Mouse (Mus musculus) brain, adult 2 months (tissue): Measurements from ENCODE around the gene Icam4.
A peak's percentile ranks its signal among the peaks of the same experiment; 100 is the strongest.
"Not testable (repeated sequence)": the region's sequence is repeated elsewhere in the genome, so short reads cannot be mapped to it uniquely, and the experiment has no call there.

Experiments
- DNase-seq: peaks from one replicate; pipeline ENCODE4 v3.0.0; 2011; ENCODE audit warnings: low read depth, low spot score

The Icam4 gene

DNA sequence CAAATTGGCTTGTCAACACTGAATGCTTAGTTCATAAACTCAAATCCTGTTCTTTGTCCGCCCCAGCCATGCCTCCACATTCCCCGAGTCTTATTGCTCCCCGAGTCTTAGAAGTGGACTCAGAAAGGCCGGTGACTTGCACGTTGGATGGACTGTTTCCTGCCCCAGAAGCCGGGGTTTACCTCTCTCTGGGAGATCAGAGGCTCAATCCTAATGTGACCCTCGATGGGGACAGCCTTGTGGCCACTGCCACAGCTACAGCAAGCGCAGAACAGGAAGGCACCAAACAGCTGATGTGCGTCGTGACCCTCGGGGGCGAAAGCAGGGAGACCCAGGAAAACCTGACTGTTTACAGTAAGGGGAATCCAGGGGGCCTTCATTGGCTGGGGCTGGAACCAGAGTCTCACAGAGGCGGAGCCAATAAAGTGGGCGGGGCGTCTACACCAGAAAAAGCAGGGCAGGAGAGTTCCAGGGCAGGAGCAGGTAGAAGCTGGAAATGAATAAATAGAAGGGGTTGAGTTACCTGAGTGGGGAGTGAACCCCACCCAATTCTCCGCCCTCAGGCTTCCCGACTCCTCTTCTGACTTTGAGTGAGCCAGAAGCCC is 5.4 kb downstream of the Icam4 start:
- no peak for DNase-seq

DNA sequence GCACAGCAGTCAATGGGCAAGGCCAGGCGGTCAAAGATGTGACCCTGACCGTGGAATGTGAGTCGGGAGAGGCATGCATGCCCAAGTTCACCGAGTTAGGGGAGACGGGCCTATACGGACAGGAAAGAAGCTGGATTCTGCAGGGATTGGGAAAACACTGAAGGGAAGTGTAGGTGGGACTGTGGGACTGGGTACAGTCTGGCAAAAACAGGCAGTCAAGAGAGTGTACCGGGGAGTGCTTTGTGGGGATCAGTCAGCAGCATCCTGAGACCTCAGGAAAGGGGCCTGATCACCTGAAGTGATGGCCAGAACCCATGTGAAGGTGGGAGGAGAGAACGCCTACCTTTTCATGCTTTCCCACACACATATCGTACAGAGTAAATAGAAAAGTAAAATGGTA is 6.4 kb downstream of the Icam4 start:
- peak; percentile 61 for DNase-seq

DNA sequence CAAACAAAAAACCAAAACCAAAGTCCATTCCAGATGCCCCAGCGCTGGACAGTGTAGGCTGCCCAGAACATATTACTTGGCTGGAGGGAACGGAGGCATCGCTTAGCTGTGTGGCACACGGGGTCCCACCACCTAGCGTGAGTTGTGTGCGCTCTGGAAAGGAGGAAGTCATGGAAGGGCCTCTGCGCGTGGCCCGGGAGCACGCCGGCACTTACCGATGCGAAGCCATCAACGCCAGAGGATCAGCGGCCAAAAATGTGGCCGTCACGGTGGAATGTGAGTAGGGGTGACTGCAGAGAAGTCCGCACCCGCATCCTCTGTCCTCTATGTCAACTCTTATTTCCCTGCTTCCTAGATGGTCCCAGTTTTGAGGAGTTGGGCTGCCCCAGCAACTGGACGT is 7.0 kb downstream of the Icam4 start:
- no peak for DNase-seq

DNA sequence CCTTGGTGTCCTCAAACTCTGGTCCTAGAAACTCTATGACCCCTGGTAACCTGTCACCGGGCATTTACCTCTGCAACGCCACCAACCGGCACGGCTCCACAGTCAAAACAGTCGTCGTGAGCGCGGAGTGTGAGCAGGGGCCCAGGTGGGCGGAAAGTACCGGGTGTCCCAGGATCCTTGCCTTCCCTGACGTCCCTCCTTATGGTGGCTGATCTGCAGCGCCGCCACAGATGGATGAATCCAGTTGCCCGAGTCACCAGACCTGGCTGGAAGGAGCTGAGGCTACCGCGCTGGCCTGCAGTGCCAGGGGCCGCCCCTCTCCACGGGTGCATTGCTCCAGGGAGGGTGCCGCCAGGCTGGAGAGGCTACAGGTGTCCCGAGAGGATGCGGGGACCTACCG is 7.5 kb downstream of the Icam4 start:
- no peak for DNase-seq

DNA sequence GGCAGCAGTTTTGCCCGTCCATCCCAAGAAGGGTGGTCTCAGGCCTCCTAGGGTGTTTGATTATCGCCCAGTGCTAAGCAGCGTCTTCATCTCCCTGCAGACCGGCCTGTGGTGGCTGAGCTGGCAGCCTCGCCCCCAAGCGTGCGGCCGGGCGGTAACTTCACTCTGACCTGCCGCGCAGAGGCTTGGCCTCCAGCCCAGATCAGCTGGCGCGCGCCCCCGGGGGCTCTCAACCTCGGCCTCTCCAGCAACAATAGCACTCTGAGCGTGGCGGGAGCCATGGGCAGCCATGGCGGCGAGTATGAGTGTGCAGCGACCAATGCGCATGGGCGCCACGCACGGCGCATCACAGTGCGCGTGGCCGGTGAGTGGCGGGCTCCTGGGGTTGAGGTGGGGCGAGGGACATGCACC is 8.3 kb downstream of the Icam4 start:
- DNase-seq = peak; percentile 51

DNA sequence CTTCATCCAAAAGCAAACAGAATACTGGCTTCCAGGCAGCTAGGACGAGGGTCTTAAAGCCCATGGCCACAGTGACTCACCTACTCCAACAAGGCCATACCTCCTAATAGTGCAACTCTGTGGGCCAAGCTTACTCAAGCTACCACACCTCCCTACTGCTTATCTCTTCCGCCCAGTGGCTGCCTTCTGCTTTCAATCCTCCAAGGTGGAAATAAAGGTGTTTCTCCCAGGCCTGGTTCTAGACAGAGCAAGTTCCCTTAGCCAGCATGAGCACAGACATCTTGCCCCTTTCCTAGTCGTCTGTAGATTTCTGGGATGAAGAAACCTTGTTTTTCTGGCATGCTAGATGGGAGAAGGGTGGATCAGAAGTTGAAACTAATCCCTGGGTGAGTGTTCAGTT is 10.6 kb downstream of the Icam4 start:
- DNase-seq = no peak

DNA sequence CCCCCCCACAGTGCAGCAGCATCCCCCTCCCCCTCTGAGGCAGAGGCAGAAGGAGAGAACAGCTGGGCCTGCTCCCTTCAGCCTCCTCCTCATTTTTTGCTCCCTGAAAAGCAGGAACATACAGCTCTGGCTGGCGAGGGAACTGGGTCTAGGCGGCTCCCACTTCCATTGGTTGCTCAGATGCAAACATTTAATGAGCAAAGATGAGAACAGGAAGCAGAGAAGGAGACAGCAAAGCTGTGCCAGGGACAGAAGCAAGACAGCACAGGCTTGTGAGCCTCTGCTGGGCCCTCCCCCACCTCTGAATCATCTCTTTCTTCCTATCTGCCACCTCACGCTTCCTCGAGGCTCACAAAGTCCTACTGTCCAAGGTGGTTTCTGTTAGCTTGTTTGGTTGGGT is 12.1 kb downstream of the Icam4 start:
- DNase-seq = peak; percentile 96

DNA sequence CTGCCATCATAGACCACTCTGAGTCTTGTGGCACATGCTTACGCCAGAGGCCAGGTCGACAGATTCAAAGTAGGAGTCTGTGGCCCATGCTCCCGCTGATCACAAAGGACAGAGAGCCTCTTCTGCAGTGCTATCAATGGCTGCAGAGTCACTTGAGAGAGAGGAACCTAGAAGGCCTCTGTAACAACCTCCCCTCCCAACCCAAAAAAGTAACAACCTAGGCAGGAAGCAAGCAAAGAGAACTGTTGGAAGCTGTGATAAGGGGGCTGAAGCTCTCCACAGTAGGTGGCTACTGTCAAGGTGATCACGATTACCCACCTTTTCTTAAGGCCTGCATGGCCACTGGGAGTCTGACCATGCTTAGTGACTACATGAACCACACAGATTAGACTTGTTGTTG is 14.4 kb downstream of the Icam4 start:
- no peak for DNase-seq

DNA sequence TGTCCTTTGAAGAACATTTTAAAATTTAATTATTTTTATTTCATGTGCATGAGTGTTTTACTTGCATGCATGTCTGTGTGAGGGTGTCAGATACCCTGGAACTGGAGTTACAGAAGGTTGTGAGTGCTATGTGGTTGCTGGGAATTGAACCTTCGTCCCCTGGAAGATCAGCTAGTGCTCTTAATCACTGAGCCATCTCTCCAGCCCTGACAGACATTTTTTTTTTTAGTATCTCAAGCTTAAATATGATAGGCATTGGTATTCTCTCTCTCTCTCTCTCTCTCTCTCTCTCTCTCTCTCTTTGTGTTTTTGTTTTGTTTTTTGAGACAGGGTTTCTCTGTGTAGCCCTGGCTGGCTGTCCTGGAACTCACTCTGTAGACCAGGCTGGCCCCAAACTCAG is 15.6 kb downstream of the Icam4 start:
- DNase-seq = not testable (repeated sequence)

DNA sequence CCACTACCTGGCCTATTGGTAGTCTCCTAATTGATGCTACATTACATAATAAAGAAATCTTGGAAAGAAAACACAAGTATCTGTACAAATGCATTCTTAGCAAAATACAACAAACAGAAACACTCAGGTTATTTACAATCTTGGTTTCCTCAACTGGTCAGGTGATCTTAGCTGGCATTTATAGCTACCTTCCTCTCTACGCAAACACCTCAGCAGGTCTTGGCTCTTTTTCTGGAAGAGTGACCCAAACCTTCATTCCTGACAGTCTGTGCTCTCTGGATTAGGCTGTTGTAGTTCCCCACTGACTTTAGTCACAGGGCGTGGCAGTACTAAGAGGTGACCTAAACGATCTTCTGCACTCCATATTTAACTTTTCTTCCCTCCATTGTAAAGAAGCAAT is 16.1 kb downstream of the Icam4 start:
- DNase-seq = no peak

DNA sequence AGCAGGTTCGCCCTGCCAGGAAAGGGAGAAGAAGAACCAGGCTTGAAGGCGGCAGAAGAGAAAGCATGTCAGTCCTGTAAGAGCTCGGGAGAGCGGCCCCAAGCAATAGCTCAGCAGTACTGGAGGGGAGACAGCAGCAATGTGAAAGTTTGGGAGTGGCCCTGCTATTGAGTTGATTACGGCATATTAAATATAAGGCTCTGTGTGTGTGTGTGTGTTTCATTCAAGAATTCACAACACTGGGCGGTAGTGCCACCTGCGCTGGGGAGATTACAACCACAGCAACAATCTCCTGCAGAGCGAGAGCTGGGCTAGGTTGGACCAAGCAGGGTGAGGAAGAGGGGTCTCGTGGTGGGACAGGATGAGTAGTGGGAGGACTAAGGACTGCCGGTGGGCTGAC is 22.4 kb downstream of the Icam4 start:
- DNase-seq = no peak

DNA sequence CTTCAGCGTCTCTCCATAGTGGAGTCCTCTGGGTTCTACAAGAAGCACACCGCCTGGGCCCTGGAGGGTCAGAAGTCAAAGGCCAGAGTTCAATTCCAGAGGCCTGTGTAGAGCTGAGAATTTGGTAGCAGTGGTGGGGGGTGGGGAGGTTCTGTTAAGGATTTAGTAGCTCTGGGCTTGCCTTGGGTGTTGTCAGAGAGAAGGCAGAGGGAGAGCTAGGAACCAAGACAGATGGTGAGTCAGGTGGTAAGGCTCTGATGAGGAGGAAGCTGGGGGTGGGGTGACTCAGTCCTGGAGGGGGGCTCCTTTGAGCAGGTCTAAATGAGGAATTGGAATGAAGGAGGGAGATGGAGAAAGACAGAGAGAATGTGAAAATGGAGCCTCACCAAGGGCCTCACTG is 33.8 kb downstream of the Icam4 start:
- peak; percentile 94 for DNase-seq

DNA sequence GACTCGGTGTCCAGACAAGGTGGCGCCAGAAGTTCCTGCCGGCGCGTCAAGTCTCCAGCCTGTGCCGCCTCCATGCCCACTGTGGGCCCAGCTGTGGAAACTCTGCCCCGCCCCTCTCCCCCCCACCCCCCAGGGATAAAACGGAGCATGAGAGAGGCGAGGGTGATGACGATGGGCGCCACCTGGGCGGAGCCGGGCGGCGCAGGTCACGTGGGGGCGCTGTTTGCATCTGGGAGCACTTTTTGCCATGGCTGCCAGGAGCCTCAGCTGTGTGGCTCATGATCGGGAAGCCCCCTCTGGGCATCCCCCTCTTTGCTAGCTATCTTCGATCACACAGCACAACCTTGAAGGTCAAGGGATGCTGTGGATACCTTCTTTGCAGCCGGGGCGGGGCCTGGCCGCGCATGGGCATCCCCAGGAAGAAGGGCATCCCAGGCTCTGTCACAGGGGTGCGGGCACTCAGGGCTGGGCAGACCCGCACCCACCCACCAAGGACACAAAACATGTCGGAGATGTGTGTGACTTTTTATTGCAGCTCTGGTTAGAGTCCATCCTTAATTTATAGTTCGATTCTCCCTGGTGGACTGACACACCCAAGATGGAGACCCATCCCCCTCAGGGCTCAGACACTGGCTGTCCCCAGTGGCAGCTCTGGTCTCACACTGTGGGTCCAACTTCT is 38.0 kb downstream of the Icam4 start, which contains the start of gene Zglp1:
Gene Zglp1 (minus strand): TSS at position 88 of the 679 bp plus-strand sequence.
- DNase-seq = no peak

DNA sequence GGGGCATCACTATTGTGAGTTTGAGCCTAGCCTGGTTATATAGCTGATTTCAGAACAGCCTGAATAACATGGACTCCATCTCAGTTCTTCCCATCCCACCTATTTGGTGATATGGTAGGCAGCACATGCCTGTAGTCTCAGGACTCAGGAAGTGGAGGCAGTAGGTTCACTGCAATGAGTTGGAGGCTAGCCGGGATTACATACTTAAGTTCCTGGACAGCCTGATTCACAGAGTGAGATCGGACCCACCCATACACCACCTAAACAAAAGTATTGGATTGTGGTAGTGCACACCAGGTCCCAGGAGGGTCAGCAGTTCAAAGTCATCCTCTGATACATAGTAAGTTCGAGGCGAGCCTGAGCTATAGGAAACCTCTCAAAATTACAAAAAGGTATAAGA is 43.5 kb downstream of the Icam4 start:
- peak; percentile 36 for DNase-seq

DNA sequence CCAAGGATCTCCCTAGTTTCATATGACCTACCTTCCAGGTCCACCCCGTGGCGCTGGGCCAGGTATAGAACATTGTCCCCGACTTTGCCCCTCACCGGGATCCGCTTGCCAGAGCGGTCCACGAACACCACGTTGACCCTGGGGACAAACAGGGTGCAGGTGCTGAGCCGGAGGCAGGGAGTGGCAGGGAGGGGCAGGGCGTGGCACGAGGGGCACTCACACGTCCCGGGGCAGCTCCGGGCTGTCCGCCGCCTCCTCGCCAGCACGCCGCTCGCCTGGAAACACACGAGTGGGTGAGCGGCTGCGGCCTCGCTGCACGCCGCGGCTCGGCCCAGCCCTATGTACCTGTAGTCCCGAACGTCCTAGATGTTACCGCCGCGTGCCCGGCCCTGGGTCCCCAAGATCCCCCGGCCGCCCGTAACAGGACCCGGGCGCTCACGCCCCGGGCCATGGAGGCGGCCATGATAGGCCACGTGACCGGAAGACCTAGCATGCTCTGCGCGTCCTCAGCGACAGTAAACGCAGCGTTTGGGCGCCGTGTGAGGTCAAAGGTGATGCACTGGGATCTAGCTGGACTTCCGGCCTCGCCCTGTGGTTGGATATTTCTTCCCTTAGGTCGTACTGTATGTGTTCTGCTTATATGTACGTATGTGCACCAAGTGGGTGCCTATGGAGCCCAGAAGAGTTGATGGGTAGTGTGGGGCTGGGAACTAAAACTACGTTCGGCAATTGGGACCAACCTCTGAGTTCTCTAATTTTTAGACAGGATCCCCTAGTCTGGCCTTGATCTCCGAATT is 44.1 kb downstream of the Icam4 start, which contains the start of the genes Gm49373 and Fdx1l:
Gene Gm49373 (minus strand): TSS at position 53 of the 797 bp plus-strand sequence.
Gene Fdx1l (minus strand): TSS at position 571 of the 797 bp plus-strand sequence.
- peak; percentile 97 for DNase-seq

DNA sequence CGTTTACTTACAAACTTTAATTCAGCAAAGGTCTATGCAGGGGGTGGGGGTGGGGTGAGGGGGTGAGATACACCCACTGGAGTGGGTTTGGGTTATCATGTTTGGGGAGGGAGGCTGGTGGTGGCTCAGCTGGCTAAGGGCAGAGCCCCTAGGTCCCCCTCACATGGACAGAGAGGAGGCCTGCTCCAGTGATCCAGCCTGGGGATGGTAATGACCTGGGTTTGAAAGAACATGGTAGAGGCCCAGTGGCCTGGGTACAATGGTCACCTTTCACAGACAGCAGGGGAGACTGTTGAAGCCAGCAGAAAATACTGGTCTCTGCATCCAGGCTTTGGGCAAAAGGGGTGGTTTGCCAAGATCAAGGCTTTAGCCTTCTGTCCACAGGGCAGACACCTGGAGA is 45.0 kb downstream of the Icam4 start:
- DNase-seq = no peak

DNA sequence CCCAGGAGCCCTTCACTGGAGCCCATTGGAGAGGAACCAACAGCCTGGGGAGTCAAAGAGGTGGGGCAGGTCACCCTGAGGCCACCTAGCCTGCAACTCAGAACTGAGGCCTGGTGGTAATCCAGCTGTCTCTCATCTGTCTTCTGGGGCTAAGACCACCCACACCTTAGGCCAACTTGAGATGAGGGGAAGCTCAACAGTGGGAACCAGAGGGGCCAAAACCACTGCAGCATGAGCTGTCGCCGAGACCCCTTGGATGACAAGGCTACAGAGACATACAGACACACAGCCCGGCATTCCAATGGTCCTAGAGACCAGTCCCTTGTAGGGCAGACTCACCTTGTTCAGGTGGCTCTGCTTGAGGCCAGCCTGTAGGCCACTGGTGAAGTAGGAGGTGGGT is 46.5 kb downstream of the Icam4 start:
- no peak for DNase-seq
